Mouse (Mus musculus): ENCODE results near the gene Auts2. TPM values are rescaled to one million over a fixed set of nuclear protein-coding genes. Genes with fewer than 3 reads are reported as not detected.

The Auts2 gene
- total and polyA plus RNA-seq, 3 experiments, result not detected

DNA sequence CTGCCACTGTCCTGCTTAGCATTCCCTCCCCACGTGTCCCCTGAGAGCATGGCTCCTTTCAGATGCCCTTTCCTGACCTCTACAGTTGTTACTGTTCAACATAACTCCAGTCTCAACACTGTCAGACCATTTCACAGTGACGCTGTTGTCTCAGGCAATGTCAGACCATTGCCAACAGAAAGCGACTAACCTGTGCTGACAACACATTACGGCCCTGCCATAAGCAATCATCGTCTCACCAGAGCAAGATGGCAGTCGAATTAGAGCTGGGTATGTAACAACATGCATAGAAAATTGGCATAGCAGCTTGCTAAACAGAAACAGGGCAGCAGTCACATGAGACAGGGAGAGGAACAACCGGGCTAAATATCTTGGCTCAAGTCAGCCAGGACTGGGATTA, 614.4 kb downstream of the Auts2 start:
- no peak overlapping the region for H3K4me2 ChIP-seq (ENCODE audit: insufficient read depth, low read depth, poor library complexity, severe bottlenecking)
- no peaks in the 10 kb centered on the region for H3K79me2 ChIP-seq (replicated peaks; ENCODE audit: control insufficient read depth, extremely low read depth, insufficient read depth, poor library complexity, severe bottlenecking)

DNA sequence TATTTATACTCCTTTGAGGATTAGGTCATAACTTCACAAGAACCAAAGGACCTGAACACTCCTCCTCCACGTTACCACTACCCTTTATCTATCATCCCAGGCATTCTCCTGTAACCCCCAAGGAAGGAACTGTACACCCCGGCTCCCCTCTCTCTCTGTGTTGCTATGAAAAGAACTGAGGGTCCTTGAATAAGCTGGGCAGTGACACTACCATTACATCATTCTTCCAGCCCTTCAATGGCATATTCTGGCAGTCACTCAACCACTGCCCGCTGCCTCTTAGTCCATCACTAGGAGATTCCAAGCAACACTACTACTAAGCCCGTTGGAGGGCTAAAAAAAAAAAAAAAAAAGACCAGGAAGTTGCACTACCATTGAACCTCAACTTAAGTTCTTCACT, 620.4 kb downstream of the Auts2 start:
- no peak overlapping the region for H3K4me3 ChIP-seq (replicated peaks in 1 of 3; ENCODE audit: low read depth in 2 of 3, low read length in 2 of 3, poor library complexity in 1 of 3)
- H3K36me3 ChIP-seq (replicated peaks in 1 of 2; ENCODE audit: control insufficient read depth in 1 of 2, insufficient read depth in 1 of 2, low read length in 1 of 2), result no peaks in the 10 kb centered on the region
- no peak overlapping the region for H3K4me2 ChIP-seq (ENCODE audit: insufficient read depth, low read depth, poor library complexity, severe bottlenecking)
- H3K27ac ChIP-seq (ENCODE audit: insufficient read depth, low read depth), result no peak overlapping the region
- no peaks in the 10 kb centered on the region for H3K27me3 ChIP-seq (replicated peaks)
- peaks cover 73% of the 10 kb centered on the region for H3K9me3 ChIP-seq (replicated peaks; ENCODE audit: low read length)
- TF ChIP-seq ZC3H11A (IDR thresholded peaks at IDR 0.05; ENCODE audit: low read depth, low read length) (no peak), UBTF (IDR thresholded peaks at IDR 0.05; ENCODE audit: low read depth, low read length) (no peak), RAD21 (IDR thresholded peaks at IDR 0.05; ENCODE audit: low read depth, low read length) (no peak), MAFK (IDR thresholded peaks at IDR 0.05; ENCODE audit: insufficient replicate concordance, low read length) (no peak), KAT2A (IDR thresholded peaks at IDR 0.05; ENCODE audit: insufficient replicate concordance, low read length) (no peak), TCF12 (IDR thresholded peaks at IDR 0.05; ENCODE audit: low read depth, low read length) (no peak), CTCF (conservative IDR thresholded peaks at IDR 0.05 in 1 of 2, IDR thresholded peaks at IDR 0.05 in 1 of 2; ENCODE audit: low read depth in 2 of 2, low read length in 2 of 2) (no peak), E2F4 (IDR thresholded peaks at IDR 0.05; ENCODE audit: insufficient replicate concordance, low read depth, low read length) (no peak)
- in situ Hi-C loops (cut with MboI; ENCODE audit: low pct_ligation_motif_present, low pct_unique_long_range_greater_than_20kb, low sequenced_read_pairs) (no loop called here), dilution Hi-C loops (cut with MboI; ENCODE audit: extremely low pct_ligation_motif_present, extremely low pct_unique_long_range_greater_than_20kb, low sequenced_read_pairs) (no loop called here)
- no peak for DNase-seq (ENCODE audit: extremely low read depth)
- no peak overlapping the region for H3K9ac ChIP-seq (ENCODE audit: insufficient read depth, low read depth)
- H3K4me1 ChIP-seq (ENCODE audit: control insufficient read depth in 1 of 2, insufficient read depth in 2 of 2), result no peaks in the 10 kb centered on the region
- H3K79me2 ChIP-seq (replicated peaks; ENCODE audit: control insufficient read depth, extremely low read depth, insufficient read depth, poor library complexity, severe bottlenecking), result no peaks in the 10 kb centered on the region

More for the DNA sequence above, 614.4 kb downstream of the Auts2 start:
- no peak overlapping the region for H3K9ac ChIP-seq (ENCODE audit: insufficient read depth, low read depth)
- H3K27ac ChIP-seq (ENCODE audit: insufficient read depth, low read depth), result no peak overlapping the region
- TF ChIP-seq ZMIZ1 (IDR thresholded peaks at IDR 0.05; ENCODE audit: low read depth, low read length) (no peak), RAD21 (IDR thresholded peaks at IDR 0.05; ENCODE audit: low read depth, low read length) (no peak), PAX5 (IDR thresholded peaks at IDR 0.05; ENCODE audit: low read length) (no peak), E2F4 (IDR thresholded peaks at IDR 0.05; ENCODE audit: insufficient replicate concordance, low read depth, low read length) (no peak), TBP (conservative IDR thresholded peaks at IDR 0.05; ENCODE audit: low read depth, low read length) (no peak), NELFE (IDR thresholded peaks at IDR 0.05; ENCODE audit: low read depth, low read length) (no peak), MAFK (IDR thresholded peaks at IDR 0.05; ENCODE audit: insufficient replicate concordance, low read length) (no peak), EP300 (IDR thresholded peaks at IDR 0.05; ENCODE audit: low read length) (no peak), SMC3 (IDR thresholded peaks at IDR 0.05; ENCODE audit: low read depth, low read length) (no peak), RCOR1 (conservative IDR thresholded peaks at IDR 0.05; ENCODE audit: low read depth, low read length) (no peak), JUN (IDR thresholded peaks at IDR 0.05; ENCODE audit: insufficient read depth, low read depth, low read length) (no peak), MXI1 (IDR thresholded peaks at IDR 0.05; ENCODE audit: low read depth, low read length) (no peak), MAZ (IDR thresholded peaks at IDR 0.05; ENCODE audit: low read depth, low read length) (no peak), MYC (IDR thresholded peaks at IDR 0.05; ENCODE audit: low read depth, low read length) (no peak), BHLHE40 (IDR thresholded peaks at IDR 0.05; ENCODE audit: low read depth, low read length) (no peak), ZKSCAN1 (IDR thresholded peaks at IDR 0.05; ENCODE audit: borderline replicate concordance, low read depth, low read length) (no peak), POLR2AphosphoS2 (IDR thresholded peaks at IDR 0.05; ENCODE audit: low read depth, low read length) (no peak), SIN3A (IDR thresholded peaks at IDR 0.05; ENCODE audit: low read length) (no peak)
- in situ Hi-C loops (cut with MboI; ENCODE audit: low pct_ligation_motif_present, low pct_unique_long_range_greater_than_20kb, low sequenced_read_pairs) (no loop called here), dilution Hi-C loops (cut with MboI; ENCODE audit: extremely low pct_ligation_motif_present, extremely low pct_unique_long_range_greater_than_20kb, low sequenced_read_pairs) (no loop called here)
- no peaks in the 10 kb centered on the region for H3K27me3 ChIP-seq (replicated peaks)
- no peak overlapping the region for H3K4me3 ChIP-seq (replicated peaks in 1 of 3; ENCODE audit: low read depth in 2 of 3, low read length in 2 of 3, poor library complexity in 1 of 3)
- H3K4me1 ChIP-seq (ENCODE audit: control insufficient read depth in 1 of 2, insufficient read depth in 2 of 2), result no peaks in the 10 kb centered on the region
- H3K9me3 ChIP-seq (replicated peaks; ENCODE audit: low read length), result peaks cover 67% of the 10 kb centered on the region
- no peak for DNase-seq (ENCODE audit: extremely low read depth)
- H3K36me3 ChIP-seq (replicated peaks in 1 of 2; ENCODE audit: control insufficient read depth in 1 of 2, insufficient read depth in 1 of 2, low read length in 1 of 2), result no peaks in the 10 kb centered on the region

All from CH12.LX (cell line).